Mouse (Mus musculus): Measurements from ENCODE around the gene Btnl10.

DNA sequence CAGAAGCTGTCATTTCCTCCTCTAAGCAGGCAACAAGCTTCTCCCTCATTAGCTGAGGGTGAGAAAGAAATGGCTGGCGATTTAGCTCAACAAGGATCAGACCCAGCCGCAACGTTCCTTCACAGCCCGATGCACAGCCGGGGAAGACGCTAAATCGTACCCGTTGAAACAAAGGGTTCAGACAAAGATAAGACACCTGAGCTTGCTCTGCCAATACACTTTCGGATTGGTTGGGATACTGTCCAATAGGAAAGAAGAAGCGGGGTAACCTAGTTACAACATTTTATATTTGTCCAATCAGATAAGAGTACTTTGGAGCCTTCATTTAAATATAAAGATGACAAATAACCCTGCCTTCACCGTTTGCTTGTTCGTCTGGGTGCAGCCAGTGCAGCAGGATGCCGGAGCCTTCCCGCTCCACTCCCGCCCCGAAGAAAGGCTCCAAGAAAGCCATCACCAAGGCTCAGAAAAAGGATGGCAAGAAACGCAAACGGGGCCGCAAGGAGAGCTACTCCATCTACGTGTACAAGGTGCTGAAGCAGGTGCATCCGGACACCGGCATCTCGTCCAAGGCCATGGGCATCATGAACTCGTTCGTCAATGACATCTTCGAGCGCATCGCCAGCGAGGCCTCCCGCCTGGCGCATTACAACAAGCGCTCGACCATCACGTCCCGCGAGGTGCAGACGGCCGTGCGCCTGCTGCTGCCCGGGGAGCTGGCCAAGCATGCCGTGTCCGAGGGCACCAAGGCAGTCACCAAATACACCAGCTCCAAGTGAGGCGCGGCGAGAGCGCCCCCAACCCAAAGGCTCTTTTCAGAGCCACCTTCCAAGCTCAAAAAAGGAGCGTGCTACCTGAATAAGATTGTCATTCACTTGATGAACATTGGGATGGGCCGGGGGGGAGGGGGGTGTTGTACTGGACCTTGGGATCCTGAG lies 31.1 kb downstream of the Btnl10 start, which contains the start of gene Hist3h2ba:
- TF ChIP-seq CTCF (IDR thresholded peaks at IDR 0.05; ENCODE audit: insufficient read depth, low read length) (no peak), POLR2A (IDR thresholded peaks at IDR 0.05; ENCODE audit: borderline replicate concordance, extremely low read depth, low read depth, low read length) (peak; percentile 50; the same call in 1 of the 2 replicates)

Measured in lung, adult 2 months (tissue).